Mouse (Mus musculus) forebrain, embryonic 14.5 days (tissue): ENCODE results near the gene Camk2d. TPM values are rescaled to one million over a fixed set of nuclear protein-coding genes. Genes with fewer than 3 reads are reported as not detected.

Experiments
- ATAC-seq: fragments of 200-750 bp; cut with Nextera tagmentation; 2 replicates; pipeline ENCODE4 v1.8.0; 2017; ENCODE audit warnings: mild to moderate bottlenecking, moderate library complexity
- DNase-seq: peaks from one replicate; pipeline ENCODE4 v3.0.0-alpha.2; 2015; ENCODE audit warnings: low spot score
- H3K27ac ChIP-seq: fragments of 300-500 bp; sonication (generic); 2 replicates; pipeline ENCODE4 v1.5.1; 2014; ENCODE audit warnings: low read depth, mild to moderate bottlenecking, control low read depth, low read length, moderate library complexity
- H3K27me3 ChIP-seq: fragments of 300-500 bp; sonication (generic); replicated peaks from 2 replicates; pipeline ENCODE4 v1.6.1; 2014; ENCODE audit warnings: low read length, control low read depth, mixed read lengths; ENCODE audit not compliant: control insufficient read depth, insufficient read depth
- H3K36me3 ChIP-seq: fragments of 300-500 bp; sonication (generic); 2 replicates; pipeline ENCODE4 v1.6.1; 2014; ENCODE audit warnings: low read length, control low read depth; ENCODE audit not compliant: control insufficient read depth, insufficient read depth
- H3K4me1 ChIP-seq: fragments of 300-500 bp; sonication (generic); 2 replicates; pipeline ENCODE4 v1.6.1; 2014; ENCODE audit warnings: antibody characterized with exemption, low read length, control low read depth; ENCODE audit not compliant: control insufficient read depth, insufficient read depth
- H3K4me2 ChIP-seq: fragments of 300-500 bp; sonication (generic); 2 replicates; pipeline ENCODE4 v1.6.1; 2014; ENCODE audit warnings: mild to moderate bottlenecking, control low read depth, low read length
- H3K4me3 ChIP-seq: fragments of 300-500 bp; sonication (generic); 2 replicates; pipeline ENCODE4 v1.5.1; 2014; ENCODE audit warnings: low read depth, low read length, control low read depth
- H3K9ac ChIP-seq: fragments of 300-500 bp; sonication (generic); 2 replicates; pipeline ENCODE4 v1.6.1; 2014; ENCODE audit warnings: mild to moderate bottlenecking, low read length, control low read depth, moderate library complexity
- H3K9me3 ChIP-seq: fragments of 300-500 bp; sonication (generic); replicated peaks from 2 replicates; pipeline ENCODE4 v1.6.1; 2016; ENCODE audit warnings: low read length, control low read depth, mixed read lengths; ENCODE audit not compliant: control insufficient read depth
- WGBS: fragments of 180-500 bp; shearing (Covaris S2); extraction: QIAGEN DNeasy Blood & Tissue Kit; methylation state at CpG from one replicate; pipeline ENCODE4 v1.1.7; 2014; 5-methylcytosine and 5-hydroxymethylcytosine counted together
- polyA plus RNA-seq: library from polyadenylated mRNA; unstranded; fragments of >200 nt; fragmentation: Nextera tagmentation; extraction: Ambion mirVana; gene quantifications from 2 replicates; pipeline ENCODE4 v1.2.1, GENCODE M21; 2014

The Camk2d gene
- polyA plus RNA-seq, 1 experiment from 2014 or later, result 25.5 TPM

DNA sequence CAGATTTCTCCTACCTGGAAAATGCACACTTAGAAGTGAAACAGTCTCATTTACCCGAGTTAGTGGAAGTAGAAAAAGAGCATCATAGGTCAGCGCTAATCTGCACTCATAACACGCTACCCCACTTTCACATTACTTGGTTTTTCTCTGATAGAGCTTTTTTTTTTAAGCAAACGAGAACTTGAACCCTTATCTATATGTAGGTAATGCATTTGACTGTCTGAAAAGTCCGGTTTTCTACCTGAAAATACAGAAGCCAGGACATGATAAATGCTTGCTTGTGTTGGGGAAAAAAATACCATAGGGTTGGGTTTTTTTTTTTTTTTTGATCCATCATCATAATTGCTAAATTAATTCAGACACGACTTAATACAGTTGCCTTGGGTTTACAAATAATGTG is 206.9 kb downstream of the Camk2d start:
- Histone ChIP-seq H3K36me3 (no peaks in the 10 kb centered on the region), H3K9me3 (no peaks in the 10 kb centered on the region), H3K4me3 (no peak overlapping the region), H3K27ac (no peak overlapping the region), H3K4me1 (no peaks in the 10 kb centered on the region), H3K27me3 (no peaks in the 10 kb centered on the region), H3K9ac (no peak overlapping the region), H3K4me2 (no peak overlapping the region)
- no peak for ATAC-seq
- no peak for DNase-seq
- WGBS, result 94% methylated on average over 6 of the region's 6 CpGs

- ATAC-seq (no peak), DNase-seq (no peak)
- Histone ChIP-seq H3K4me2 (no peak overlapping the region), H3K27me3 (no peaks in the 10 kb centered on the region), H3K9ac (no peak overlapping the region), H3K4me1 (no peaks in the 10 kb centered on the region), H3K4me3 (no peak overlapping the region), H3K9me3 (no peaks in the 10 kb centered on the region), H3K36me3 (no peaks in the 10 kb centered on the region), H3K27ac (no peak overlapping the region)
- WGBS, result 87% methylated on average over 5 of the region's 5 CpGs
Measured at GRCm38 (mm10) chr3:126804968-126805367, 208.9 kb downstream of the Camk2d start.

DNA sequence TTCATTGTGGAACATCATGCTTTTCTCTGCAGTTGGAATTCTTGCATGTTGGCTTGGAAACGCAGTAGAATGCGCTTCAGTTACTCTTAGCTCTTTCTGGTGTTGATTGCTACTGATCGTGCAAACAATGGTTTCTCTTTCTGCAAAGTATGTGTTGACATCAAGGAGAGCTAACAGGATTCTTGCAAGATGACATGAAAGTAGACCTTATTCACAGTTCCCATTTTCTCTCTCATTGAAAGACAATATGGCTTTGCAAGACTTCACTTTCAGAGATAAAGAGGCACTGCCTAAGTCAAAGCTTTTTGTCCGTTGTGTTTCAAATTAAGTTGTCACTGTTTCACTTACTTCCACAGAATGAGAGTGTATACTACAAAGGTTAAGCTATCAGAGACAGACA is 210.0 kb downstream of the Camk2d start:
- Histone ChIP-seq H3K27me3 (no peaks in the 10 kb centered on the region), H3K27ac (no peak overlapping the region), H3K9ac (no peak overlapping the region), H3K4me3 (no peak overlapping the region), H3K36me3 (no peaks in the 10 kb centered on the region), H3K4me1 (no peaks in the 10 kb centered on the region), H3K9me3 (no peaks in the 10 kb centered on the region), H3K4me2 (no peak overlapping the region)
- no peak for DNase-seq
- WGBS, result 77% methylated on average over 4 of the region's 4 CpGs
- no peak for ATAC-seq

- 69% methylated on average over 3 of the region's 3 CpGs for WGBS
- H3K27ac ChIP-seq, result no peak overlapping the region
- no peaks in the 10 kb centered on the region for H3K4me1 ChIP-seq
- no peak for DNase-seq
- H3K9me3 ChIP-seq, result no peaks in the 10 kb centered on the region
- H3K4me3 ChIP-seq, result no peak overlapping the region
- H3K9ac ChIP-seq, result no peak overlapping the region
- no peaks in the 10 kb centered on the region for H3K27me3 ChIP-seq
- H3K4me2 ChIP-seq, result no peak overlapping the region
- H3K36me3 ChIP-seq, result no peaks in the 10 kb centered on the region
- no peak for ATAC-seq
Measured at GRCm38 (mm10) chr3:126809915-126810314, 213.8 kb downstream of the Camk2d start.

- no peaks in the 10 kb centered on the region for H3K27me3 ChIP-seq
- ATAC-seq, result peak; percentile 85; the same call in 1 of the 2 replicates
- WGBS, result 80% methylated on average over 5 of the region's 5 CpGs
Measured at GRCm38 (mm10) chr3:126810372-126811090, 214.4 kb downstream of the Camk2d start.

DNA sequence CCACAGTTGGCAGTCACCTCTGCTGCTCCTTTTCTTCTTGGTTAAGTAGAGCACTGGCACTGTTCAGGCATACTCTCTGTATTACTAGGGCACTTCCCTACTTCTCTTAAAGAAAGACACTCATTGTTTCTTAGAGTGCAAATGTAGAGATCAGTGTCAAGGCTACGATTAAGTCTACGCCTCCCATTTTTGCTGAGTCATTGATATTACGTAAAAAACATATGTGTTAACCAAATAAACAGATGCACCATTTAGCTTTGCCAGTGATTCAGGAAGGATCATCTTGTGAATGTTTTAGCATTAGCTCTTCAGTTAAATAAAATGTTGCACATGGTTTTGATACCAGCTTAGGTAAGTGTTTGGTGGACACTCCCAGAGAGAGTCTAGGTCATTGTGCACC is 215.5 kb downstream of the Camk2d start:
- H3K36me3 ChIP-seq, result no peaks in the 10 kb centered on the region
- no peak overlapping the region for H3K4me3 ChIP-seq
- ATAC-seq (no peak), DNase-seq (no peak)
- H3K27me3 ChIP-seq, result no peaks in the 10 kb centered on the region
- H3K9ac ChIP-seq, result no peak overlapping the region
- no peaks in the 10 kb centered on the region for H3K4me1 ChIP-seq
- H3K9me3 ChIP-seq, result no peaks in the 10 kb centered on the region
- no peak overlapping the region for H3K27ac ChIP-seq
- H3K4me2 ChIP-seq, result no peak overlapping the region
- 83% methylated on average over 3 of the region's 3 CpGs for WGBS

More at GRCm38 (mm10) chr3:126810372-126811090, 214.4 kb downstream of the Camk2d start:
- Histone ChIP-seq H3K9ac (no peak overlapping the region), H3K36me3 (no peaks in the 10 kb centered on the region), H3K4me3 (no peak overlapping the region), H3K4me1 (no peaks in the 10 kb centered on the region), H3K27ac (no peak overlapping the region), H3K4me2 (no peak overlapping the region), H3K9me3 (no peaks in the 10 kb centered on the region)
- DNase-seq, result peak; percentile 68

GRCm38 (mm10) chr3:126822374-126822773 is 226.3 kb downstream of the Camk2d start:
- no peaks in the 10 kb centered on the region; the same call in 1 of the 2 replicates for H3K4me1 ChIP-seq
- 96% methylated on average over 3 of the region's 3 CpGs for WGBS
- no peak for ATAC-seq
- H3K4me3 ChIP-seq, result no peak overlapping the region
- H3K4me2 ChIP-seq, result no peak overlapping the region
- no peak overlapping the region for H3K27ac ChIP-seq
- no peaks in the 10 kb centered on the region for H3K27me3 ChIP-seq
- no peak overlapping the region for H3K9ac ChIP-seq
- H3K9me3 ChIP-seq, result no peaks in the 10 kb centered on the region
- no peaks in the 10 kb centered on the region for H3K36me3 ChIP-seq
- no peak for DNase-seq

DNA sequence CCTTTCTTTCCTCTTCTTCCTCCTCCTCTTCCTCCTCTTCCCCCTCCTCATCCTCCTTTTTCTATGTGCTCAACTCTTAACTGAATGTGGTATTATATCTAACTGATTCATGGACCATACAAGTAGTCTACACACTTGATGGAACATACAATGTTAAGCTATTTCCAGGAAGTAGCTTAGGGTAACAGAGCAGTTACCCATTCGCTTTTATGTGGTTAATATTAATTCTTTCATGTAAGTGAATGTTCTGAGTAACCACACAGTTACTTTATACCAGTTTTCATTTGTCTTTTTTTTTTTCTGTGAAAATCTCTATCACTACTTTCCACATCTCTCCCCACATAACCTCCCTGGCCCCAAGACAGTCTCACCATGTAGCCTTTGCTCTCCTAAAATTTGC is 228.8 kb downstream of the Camk2d start:
- ATAC-seq (no peak), DNase-seq (no peak)
- Histone ChIP-seq H3K4me3 (no peak overlapping the region), H3K27me3 (no peaks in the 10 kb centered on the region), H3K9ac (no peak overlapping the region), H3K4me1 (no peaks in the 10 kb centered on the region; the same call in 1 of the 2 replicates), H3K36me3 (no peaks in the 10 kb centered on the region), H3K9me3 (no peaks in the 10 kb centered on the region), H3K4me2 (no peak overlapping the region), H3K27ac (no peak overlapping the region)
- 85% methylated on average over 1 of the region's 1 CpGs for WGBS

GRCm38 (mm10) chr3:126826172-126826571 is 230.1 kb downstream of the Camk2d start:
- Histone ChIP-seq H3K9me3 (no peaks in the 10 kb centered on the region), H3K4me1 (no peaks in the 10 kb centered on the region; the same call in 1 of the 2 replicates), H3K27ac (no peak overlapping the region), H3K4me2 (no peak overlapping the region), H3K36me3 (no peaks in the 10 kb centered on the region), H3K4me3 (no peak overlapping the region), H3K27me3 (no peaks in the 10 kb centered on the region), H3K9ac (no peak overlapping the region)
- DNase-seq (no peak), ATAC-seq (no peak)
- 35% methylated on average over 2 of the region's 2 CpGs for WGBS
